Mouse (Mus musculus): ENCODE measurements around the gene Fam207a. TPM values are rescaled to one million over a fixed set of nuclear protein-coding genes. Genes with fewer than 3 reads are reported as not detected.

Gene Fam207a
- polyA plus RNA-seq, 1 experiment from 2014 or later, result 23.3 TPM

GRCm38 (mm10) chr10:77548576-77548975 is 33.0 kb upstream of the Fam207a start:
- DNase-seq, result no peak
- Histone ChIP-seq H3K4me3 (replicated peaks) (no peak overlapping the region), H3K27me3 (no peaks in the 10 kb centered on the region), H3K27ac (no peak overlapping the region), H3K4me2 (no peak overlapping the region), H3K9ac (no peak overlapping the region), H3K4me1 (replicated peaks) (0 out of 2 replicates have a peak, but pooled peaks cover 2% of the 10 kb centered on the region), H3K9me3 (replicated peaks) (no peaks in the 10 kb centered on the region), H3K36me3 (0 out of 2 replicates have a peak, but pooled peaks cover 3% of the 10 kb centered on the region)
- no peak for ATAC-seq (ENCODE audit: low read depth)
- 71% methylated on average over 10 of the region's 10 CpGs for WGBS (ENCODE audit: insufficient replicate concordance)

DNA sequence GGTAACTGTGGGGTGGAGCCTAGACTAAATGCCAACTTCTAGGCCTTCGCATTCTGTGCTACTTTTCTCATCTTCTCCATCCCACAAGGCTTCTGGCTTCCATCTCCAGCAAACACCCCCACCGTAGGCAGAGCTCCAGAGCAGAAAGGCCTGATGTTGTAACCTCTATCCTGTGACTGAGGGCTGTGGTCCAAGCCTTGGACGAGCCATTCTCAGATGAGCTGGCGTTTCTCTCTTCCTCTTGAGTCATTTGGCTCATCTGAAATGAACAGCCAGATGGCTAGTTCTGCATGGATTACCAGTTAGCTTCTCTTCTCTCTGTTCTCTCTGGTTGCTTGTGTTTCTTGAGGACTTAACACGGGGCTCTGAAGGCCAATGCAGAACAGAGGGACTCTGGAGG is 29.3 kb upstream of the Fam207a start:
- Histone ChIP-seq H3K9me3 (replicated peaks) (no peaks in the 10 kb centered on the region), H3K27me3 (no peaks in the 10 kb centered on the region), H3K36me3 (no peaks in the 10 kb centered on the region), H3K27ac (no peak overlapping the region), H3K4me2 (no peak overlapping the region), H3K4me3 (replicated peaks) (no peak overlapping the region), H3K4me1 (replicated peaks) (peaks cover 11% of the 10 kb centered on the region; the same call in 1 of the 2 replicates), H3K9ac (no peak overlapping the region)
- WGBS (ENCODE audit: insufficient replicate concordance), result 56% methylated on average over 5 of the region's 5 CpGs
- DNase-seq (no peak), ATAC-seq (ENCODE audit: low read depth) (no peak)

DNA sequence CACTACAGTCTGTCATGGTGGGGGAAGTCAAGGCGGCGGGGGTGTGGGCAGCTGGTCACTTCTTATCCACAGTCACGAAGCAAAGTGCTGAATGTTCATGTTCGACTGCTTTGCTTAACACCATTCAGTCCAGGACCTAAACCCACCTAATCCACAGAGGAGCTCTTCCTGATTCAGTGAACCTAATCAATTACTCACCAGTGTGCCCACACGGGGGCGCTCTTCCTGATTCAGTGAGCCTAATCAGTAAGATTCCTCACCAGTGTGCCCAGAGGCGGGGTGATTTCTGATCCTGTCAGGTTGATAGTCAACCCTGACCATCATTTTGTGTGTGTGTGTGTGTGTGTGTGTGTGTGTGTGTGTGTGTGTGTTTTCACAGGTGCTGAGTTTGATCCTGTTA is 27.6 kb upstream of the Fam207a start:
- Histone ChIP-seq H3K4me1 (replicated peaks) (peaks cover 10% of the 10 kb centered on the region; the same call in 1 of the 2 replicates), H3K27me3 (no peaks in the 10 kb centered on the region), H3K4me3 (replicated peaks) (no peak overlapping the region), H3K4me2 (no peak overlapping the region), H3K36me3 (no peaks in the 10 kb centered on the region), H3K9ac (no peak overlapping the region), H3K9me3 (replicated peaks) (no peaks in the 10 kb centered on the region), H3K27ac (no peak overlapping the region)
- peak; percentile 43 for DNase-seq
- no peak for ATAC-seq (ENCODE audit: low read depth)
- WGBS (ENCODE audit: insufficient replicate concordance), result 37% methylated on average over 7 of the region's 7 CpGs

DNA sequence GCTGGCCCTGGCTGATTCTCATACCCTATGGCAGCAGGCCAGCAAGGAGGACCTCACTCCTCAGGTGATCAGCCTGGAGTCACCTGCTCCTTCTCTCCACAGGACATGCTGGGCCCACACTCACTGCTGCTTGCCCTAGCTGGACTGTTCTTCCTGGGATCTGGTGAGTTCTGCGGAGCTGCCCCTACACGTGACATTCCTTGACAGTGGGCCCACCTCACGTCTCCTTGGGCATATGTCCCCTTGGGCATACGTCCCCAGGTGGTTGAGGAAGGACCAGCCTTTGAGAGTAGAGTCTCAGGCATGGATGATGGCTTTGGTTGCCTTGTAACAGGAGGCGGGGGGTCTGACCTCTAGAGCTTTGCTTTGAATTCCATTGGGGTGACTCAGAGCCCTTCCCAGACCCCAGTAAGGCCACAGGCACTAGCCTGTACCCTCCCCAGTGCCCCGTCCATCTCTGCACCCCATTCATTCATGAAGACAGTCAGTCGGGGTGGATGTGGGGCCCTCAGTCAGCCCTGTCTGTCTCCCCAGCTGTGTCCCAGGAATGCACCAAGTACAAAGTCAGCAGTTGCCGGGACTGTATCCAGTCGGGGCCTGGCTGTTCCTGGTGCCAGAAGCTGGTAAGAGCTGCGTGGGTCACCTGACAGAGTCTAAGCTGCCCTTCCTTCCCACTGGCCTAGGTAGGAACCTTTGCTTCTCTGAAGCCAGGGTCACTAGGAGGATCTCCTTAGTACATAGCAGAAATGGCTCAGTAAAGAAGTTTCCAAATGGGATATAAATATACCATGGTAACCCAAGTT is 26.5 kb upstream of the Fam207a start:
- ATAC-seq (ENCODE audit: low read depth), result no peak

DNA sequence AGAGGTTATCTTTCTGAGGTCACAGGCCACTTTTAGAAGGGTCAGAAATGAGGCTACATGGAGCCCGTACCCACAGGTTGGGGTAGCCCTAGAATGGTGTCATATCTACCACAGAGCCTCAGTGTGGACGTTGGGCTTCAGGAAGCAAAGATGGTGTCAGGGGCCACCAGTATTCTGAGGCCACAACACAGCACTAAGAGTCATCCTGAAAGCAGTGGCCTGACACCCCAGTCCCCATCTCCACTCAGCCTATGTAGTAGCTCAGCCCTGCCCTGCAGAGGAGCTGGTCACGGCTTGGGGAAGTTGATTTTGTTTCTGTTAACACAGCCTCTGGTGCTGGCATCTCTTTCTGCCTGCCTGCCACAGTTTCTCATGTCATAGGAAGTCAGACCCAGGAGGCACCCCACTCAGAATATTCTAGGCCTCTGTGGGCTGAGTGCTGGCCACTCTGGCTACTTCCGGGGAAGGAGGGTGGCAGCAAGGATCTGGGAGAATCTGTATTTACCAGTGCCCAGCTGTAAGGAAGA is 25.1 kb upstream of the Fam207a start:
- H3K4me1 ChIP-seq (replicated peaks), result peaks cover 10% of the 10 kb centered on the region; the same call in 1 of the 2 replicates
- no peaks in the 10 kb centered on the region for H3K27me3 ChIP-seq
- H3K4me2 ChIP-seq, result no peak overlapping the region
- H3K36me3 ChIP-seq, result no peaks in the 10 kb centered on the region
- ATAC-seq (ENCODE audit: low read depth) (no peak), DNase-seq (no peak)
- H3K9ac ChIP-seq, result no peak overlapping the region
- no peak overlapping the region for H3K27ac ChIP-seq
- no peaks in the 10 kb centered on the region for H3K9me3 ChIP-seq (replicated peaks)
- 43% methylated on average over 4 of the region's 4 CpGs for WGBS (ENCODE audit: insufficient replicate concordance)
- H3K4me3 ChIP-seq (replicated peaks), result no peak overlapping the region

More for the DNA sequence above, 26.5 kb upstream of the Fam207a start:
- H3K36me3 ChIP-seq, result no peaks in the 10 kb centered on the region
- WGBS (ENCODE audit: insufficient replicate concordance), result 74% methylated on average over 10 of the region's 10 CpGs
- no peaks in the 10 kb centered on the region for H3K27me3 ChIP-seq
- no peak overlapping the region for H3K4me2 ChIP-seq
- no peak overlapping the region for H3K9ac ChIP-seq
- no peak for DNase-seq
- H3K27ac ChIP-seq, result no peak overlapping the region
- H3K4me1 ChIP-seq (replicated peaks), result peaks cover 10% of the 10 kb centered on the region; the same call in 1 of the 2 replicates
- no peaks in the 10 kb centered on the region for H3K9me3 ChIP-seq (replicated peaks)
- H3K4me3 ChIP-seq (replicated peaks), result no peak overlapping the region

- Histone ChIP-seq H3K9ac (no peak overlapping the region), H3K4me1 (replicated peaks) (peaks cover 10% of the 10 kb centered on the region; the same call in 1 of the 2 replicates), H3K4me3 (replicated peaks) (no peak overlapping the region), H3K9me3 (replicated peaks) (no peaks in the 10 kb centered on the region), H3K36me3 (no peaks in the 10 kb centered on the region), H3K27ac (no peak overlapping the region), H3K27me3 (no peaks in the 10 kb centered on the region), H3K4me2 (no peak overlapping the region)
- ATAC-seq (ENCODE audit: low read depth), result no peak
- 73% methylated on average over 7 of the region's 7 CpGs for WGBS (ENCODE audit: insufficient replicate concordance)
- no peak for DNase-seq
Measured at GRCm38 (mm10) chr10:77539320-77539945, 23.8 kb upstream of the Fam207a start.

DNA sequence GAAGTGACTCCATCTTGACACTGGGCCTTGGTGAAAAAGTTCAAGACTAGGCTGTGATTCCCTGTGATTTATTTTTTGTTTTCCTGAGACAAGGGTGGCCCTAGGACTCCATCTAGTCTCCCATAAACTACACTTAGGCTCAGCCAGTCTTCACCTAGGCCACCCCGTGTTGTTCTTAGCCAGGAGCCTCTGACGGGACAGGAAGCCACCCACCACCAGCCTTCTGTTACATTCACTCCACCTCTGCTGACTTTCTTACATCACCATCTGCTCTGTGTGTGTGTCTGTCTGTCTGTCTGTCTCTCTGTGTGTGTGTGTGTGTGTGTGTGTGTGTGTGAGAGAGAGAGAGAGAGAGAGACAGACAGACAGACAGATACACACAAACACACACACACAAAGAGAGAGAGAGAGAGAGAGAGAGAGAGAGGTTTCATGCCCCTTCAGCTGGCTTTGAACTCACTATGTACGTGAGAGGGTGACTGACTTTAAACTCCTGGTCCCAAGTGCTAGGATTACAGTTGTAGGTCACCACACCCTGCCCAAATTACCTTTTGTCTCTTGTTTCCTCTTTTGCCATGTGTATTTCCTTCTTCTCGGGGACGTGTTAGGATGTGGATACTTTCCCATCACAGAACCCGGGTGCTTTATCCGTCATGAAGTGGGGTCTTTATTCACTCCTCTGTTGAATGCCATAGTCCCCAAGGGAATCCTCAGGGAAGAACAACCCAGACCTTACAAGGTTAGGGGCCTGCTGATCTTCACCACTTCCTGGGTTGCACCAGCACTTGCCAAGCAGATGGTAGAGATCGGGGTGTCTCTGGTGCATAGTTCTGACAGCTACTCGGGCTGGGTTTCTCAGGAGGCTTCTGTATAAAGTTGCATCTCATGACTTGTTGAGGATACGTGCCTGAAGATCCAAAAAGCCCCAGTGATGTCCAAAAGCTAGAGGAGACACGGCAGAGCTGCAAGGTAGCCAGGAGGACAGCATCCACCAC is 21.9 kb upstream of the Fam207a start:
- Histone ChIP-seq H3K4me2 (no peak overlapping the region), H3K36me3 (no peaks in the 10 kb centered on the region), H3K9me3 (replicated peaks) (no peaks in the 10 kb centered on the region), H3K4me1 (replicated peaks) (peaks cover 10% of the 10 kb centered on the region; the same call in 1 of the 2 replicates), H3K9ac (no peak overlapping the region), H3K4me3 (replicated peaks) (no peak overlapping the region), H3K27ac (no peak overlapping the region), H3K27me3 (no peaks in the 10 kb centered on the region)
- WGBS (ENCODE audit: insufficient replicate concordance), result 66% methylated on average over 11 of the region's 11 CpGs
- ATAC-seq (ENCODE audit: low read depth), result no peak
- no peak for DNase-seq

DNA sequence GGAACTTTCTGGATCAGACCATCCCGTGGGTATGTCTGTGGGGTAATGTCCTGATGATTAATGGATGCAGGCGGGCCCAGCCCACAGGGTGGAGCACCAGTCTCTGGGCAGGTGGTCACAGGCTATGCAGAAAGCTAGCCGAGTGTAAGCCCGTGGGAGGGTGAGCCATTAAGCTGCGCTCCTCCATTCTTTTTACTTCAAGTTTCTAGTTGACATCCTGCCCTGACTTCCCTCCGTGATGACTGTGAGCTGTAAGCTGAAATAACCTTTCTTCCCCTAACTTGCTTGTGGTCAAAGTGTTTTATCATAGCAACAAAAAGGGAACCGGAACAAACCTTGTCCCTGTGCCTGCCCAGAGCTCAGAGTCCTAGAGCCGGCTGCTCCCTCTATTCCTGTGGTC is 21.1 kb upstream of the Fam207a start:
- ATAC-seq (ENCODE audit: low read depth), result no peak
- H3K9me3 ChIP-seq (replicated peaks), result no peaks in the 10 kb centered on the region
- no peak for DNase-seq
- H3K27me3 ChIP-seq, result no peaks in the 10 kb centered on the region
- 37% methylated on average over 8 of the region's 8 CpGs for WGBS (ENCODE audit: insufficient replicate concordance)
- peaks cover 15% of the 10 kb centered on the region for H3K4me1 ChIP-seq (replicated peaks)
- H3K4me3 ChIP-seq (replicated peaks), result no peak overlapping the region
- H3K27ac ChIP-seq, result peak overlapping the region; percentile 45
- no peaks in the 10 kb centered on the region for H3K36me3 ChIP-seq
- no peak overlapping the region for H3K4me2 ChIP-seq
- H3K9ac ChIP-seq, result no peak overlapping the region

- no peak for DNase-seq
- H3K9me3 ChIP-seq (replicated peaks), result no peaks in the 10 kb centered on the region
- H3K9ac ChIP-seq, result no peak overlapping the region
- no peaks in the 10 kb centered on the region for H3K36me3 ChIP-seq
- H3K4me2 ChIP-seq, result peak overlapping the region; percentile 53; the same call in 1 of the 2 replicates
- no peak overlapping the region for H3K4me3 ChIP-seq (replicated peaks)
- no peaks in the 10 kb centered on the region for H3K27me3 ChIP-seq
- H3K27ac ChIP-seq, result peak overlapping the region; percentile 65
- 29% methylated on average over 1 of the region's 1 CpGs for WGBS (ENCODE audit: insufficient replicate concordance)
- peaks cover 41% of the 10 kb centered on the region for H3K4me1 ChIP-seq (replicated peaks)
- peak; percentile 51 for ATAC-seq (ENCODE audit: low read depth)
Measured at GRCm38 (mm10) chr10:77532020-77532413, 16.4 kb upstream of the Fam207a start.

- Histone ChIP-seq H3K9me3 (replicated peaks) (no peaks in the 10 kb centered on the region), H3K4me2 (peak overlapping the region; percentile 53), H3K27me3 (no peaks in the 10 kb centered on the region), H3K36me3 (no peaks in the 10 kb centered on the region), H3K4me3 (replicated peaks) (peak overlapping the region; percentile 42), H3K9ac (peak overlapping the region; percentile 45; the same call in 1 of the 2 replicates), H3K27ac (peak overlapping the region; percentile 65), H3K4me1 (replicated peaks) (peaks cover 41% of the 10 kb centered on the region)
- 23% methylated on average over 6 of the region's 6 CpGs for WGBS (ENCODE audit: insufficient replicate concordance)
- DNase-seq (peak; percentile 28), ATAC-seq (ENCODE audit: low read depth) (peak; percentile 61)
Measured at GRCm38 (mm10) chr10:77531026-77532019, 15.7 kb upstream of the Fam207a start.

Measured in liver, embryonic 13.5 days (tissue).